Mouse (Mus musculus): ENCODE results near the gene Mcu. TPM values are rescaled to one million over a fixed set of nuclear protein-coding genes. Genes with fewer than 3 reads are reported as not detected.

Gene Mcu
- polyA plus RNA-seq, 1 experiment = 13.1 TPM

DNA sequence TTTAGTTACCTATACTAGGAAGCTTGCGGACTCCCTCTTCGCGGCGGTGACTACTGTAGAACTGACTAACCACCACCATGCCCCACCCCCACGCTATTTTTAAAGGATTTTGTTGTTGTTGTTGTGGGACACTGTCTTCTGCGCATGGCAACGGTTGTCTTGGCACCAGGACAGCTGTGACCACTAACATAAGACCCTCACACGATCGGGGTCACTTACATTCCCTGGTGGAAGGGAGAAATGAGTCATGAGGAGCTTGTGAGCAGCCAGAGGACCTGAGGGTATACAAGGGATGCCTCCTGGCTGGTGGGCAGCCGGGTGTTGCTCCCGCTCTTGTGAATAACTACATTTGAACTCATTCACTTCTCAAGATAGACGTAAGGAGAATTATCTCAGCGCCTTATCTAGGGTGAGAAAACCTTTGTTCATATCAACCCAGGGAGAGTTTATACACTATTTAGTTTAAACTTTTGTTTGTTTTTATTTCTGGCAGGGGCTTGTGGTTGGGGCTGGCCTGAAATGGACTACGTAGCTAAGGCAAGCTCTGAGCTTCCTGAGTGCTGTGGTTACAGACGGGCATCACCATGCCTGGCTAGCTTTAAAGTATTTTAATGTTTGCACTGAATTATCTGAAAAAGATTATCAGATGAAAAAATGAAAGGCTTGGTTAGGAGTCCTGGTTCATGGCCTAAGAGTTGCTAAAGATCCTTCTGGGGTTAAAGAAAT is 101.6 kb downstream of the Mcu start:
- 64% methylated on average over 15 of the region's 15 CpGs for WGBS
- TF ChIP-seq POLR2A (IDR thresholded peaks at IDR 0.05; ENCODE audit: borderline replicate concordance, extremely low read depth, low read depth, low read length) (no peak), CTCF (IDR thresholded peaks at IDR 0.05; ENCODE audit: insufficient read depth, low read length) (no peak)
- Histone ChIP-seq H3K4me3 (replicated peaks; ENCODE audit: extremely low read depth, low read depth, low read length) (no peak overlapping the region), H3K4me1 (ENCODE audit: control insufficient read depth, insufficient read depth, low read length) (no peaks in the 10 kb centered on the region; the same call in 1 of the 2 replicates)
- no peak for DNase-seq

DNA sequence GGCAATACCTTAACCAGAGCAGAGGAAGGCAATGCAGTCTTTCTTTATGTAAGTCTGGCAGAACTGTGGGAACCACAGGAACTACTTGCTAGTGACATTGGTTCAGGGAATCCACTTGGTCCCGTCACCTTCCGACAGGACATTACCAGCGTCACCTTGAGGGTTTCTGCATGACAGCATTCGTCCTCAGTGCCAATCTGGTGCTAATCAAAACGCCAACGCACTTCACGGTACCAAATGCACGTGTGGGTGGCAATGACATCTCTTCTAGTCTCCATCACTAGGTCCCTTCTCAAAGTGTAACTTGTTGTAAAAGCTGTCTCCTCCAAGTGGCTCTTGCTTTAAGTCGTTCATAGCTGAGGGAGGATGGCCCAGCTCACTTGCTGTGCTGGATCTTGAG is 104.3 kb downstream of the Mcu start:
- no peak for DNase-seq
- H3K4me1 ChIP-seq (ENCODE audit: control insufficient read depth, insufficient read depth, low read length) = peaks cover 2% of the 10 kb centered on the region; the same call in 1 of the 2 replicates
- 95% methylated on average over 9 of the region's 9 CpGs for WGBS
- TF ChIP-seq POLR2A (IDR thresholded peaks at IDR 0.05; ENCODE audit: borderline replicate concordance, extremely low read depth, low read depth, low read length) (no peak), CTCF (IDR thresholded peaks at IDR 0.05; ENCODE audit: insufficient read depth, low read length) (no peak)
- H3K4me3 ChIP-seq (replicated peaks; ENCODE audit: extremely low read depth, low read depth, low read length) = no peak overlapping the region

DNA sequence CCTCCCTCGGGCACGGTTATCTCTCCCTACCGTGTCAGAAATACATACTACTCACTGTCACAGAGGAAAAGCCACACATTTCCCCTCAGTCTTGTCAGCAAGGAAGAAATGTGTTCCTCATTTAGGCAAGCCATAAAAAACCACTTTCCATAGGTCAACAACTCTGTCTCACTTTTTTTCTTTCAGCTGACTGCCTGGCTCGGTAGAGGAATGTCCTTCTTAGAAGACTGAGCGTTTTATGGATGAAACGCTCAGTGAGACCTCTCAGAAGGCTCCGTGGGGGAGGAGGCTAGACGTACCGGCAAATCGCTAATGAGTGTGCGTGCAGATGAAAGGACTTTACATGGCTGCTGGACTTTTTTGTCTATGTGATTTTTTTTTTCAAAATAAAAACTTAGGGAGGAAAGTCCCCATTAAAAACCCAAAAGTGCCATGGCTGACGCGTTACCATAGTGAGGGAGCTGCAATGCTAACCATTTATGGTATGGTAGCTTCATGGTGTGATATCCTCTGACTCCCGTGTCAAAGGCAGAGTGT is 105.0 kb downstream of the Mcu start:
- no peak for DNase-seq
- Histone ChIP-seq H3K4me3 (replicated peaks; ENCODE audit: extremely low read depth, low read depth, low read length) (no peak overlapping the region), H3K4me1 (ENCODE audit: control insufficient read depth, insufficient read depth, low read length) (peaks cover 2% of the 10 kb centered on the region; the same call in 1 of the 2 replicates)
- 56% methylated on average over 14 of the region's 14 CpGs for whole genome bisulfite sequencing
- TF ChIP-seq CTCF (IDR thresholded peaks at IDR 0.05; ENCODE audit: insufficient read depth, low read length) (no peak), POLR2A (IDR thresholded peaks at IDR 0.05; ENCODE audit: borderline replicate concordance, extremely low read depth, low read depth, low read length) (no peak)

- no peak for DNase-seq
- Histone ChIP-seq H3K4me3 (replicated peaks; ENCODE audit: extremely low read depth, low read depth, low read length) (no peak overlapping the region), H3K4me1 (ENCODE audit: control insufficient read depth, insufficient read depth, low read length) (peaks cover 2% of the 10 kb centered on the region; the same call in 1 of the 2 replicates)
- TF ChIP-seq CTCF (IDR thresholded peaks at IDR 0.05; ENCODE audit: insufficient read depth, low read length) (no peak), POLR2A (IDR thresholded peaks at IDR 0.05; ENCODE audit: borderline replicate concordance, extremely low read depth, low read depth, low read length) (no peak)
- 64% methylated on average over 14 of the region's 14 CpGs for WGBS
Measured at GRCm38 (mm10) chr10:59510713-59511426, 105.6 kb downstream of the Mcu start.

DNA sequence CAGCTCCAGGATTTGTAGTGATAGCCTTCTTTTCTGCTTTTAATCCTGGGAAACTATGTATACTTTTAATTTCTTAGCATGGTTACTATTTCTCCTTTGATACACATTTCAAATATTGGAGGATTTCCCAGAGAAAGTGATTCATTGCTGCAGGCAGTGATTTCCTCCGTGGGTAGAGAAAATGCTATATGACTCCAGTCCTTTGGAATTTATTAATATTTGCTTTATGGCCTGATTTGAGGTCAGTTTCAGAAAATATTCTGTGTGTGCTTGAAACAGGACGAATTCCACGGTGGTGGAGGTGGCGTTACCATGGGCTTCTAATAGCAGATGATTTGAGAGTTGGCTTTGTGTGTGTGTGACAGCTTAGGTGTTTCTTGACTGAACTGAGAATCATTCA is 107.3 kb downstream of the Mcu start:
- WGBS = 34% methylated on average over 4 of the region's 4 CpGs
- TF ChIP-seq CTCF (IDR thresholded peaks at IDR 0.05; ENCODE audit: insufficient read depth, low read length) (no peak), POLR2A (IDR thresholded peaks at IDR 0.05; ENCODE audit: borderline replicate concordance, extremely low read depth, low read depth, low read length) (no peak)
- H3K4me1 ChIP-seq (ENCODE audit: control insufficient read depth, insufficient read depth, low read length) = peaks cover 2% of the 10 kb centered on the region; the same call in 1 of the 2 replicates
- H3K4me3 ChIP-seq (replicated peaks; ENCODE audit: extremely low read depth, low read depth, low read length) = no peak overlapping the region
- no peak for DNase-seq

- TF ChIP-seq POLR2A (IDR thresholded peaks at IDR 0.05; ENCODE audit: borderline replicate concordance, extremely low read depth, low read depth, low read length) (no peak), CTCF (IDR thresholded peaks at IDR 0.05; ENCODE audit: insufficient read depth, low read length) (no peak)
- H3K4me3 ChIP-seq (replicated peaks; ENCODE audit: extremely low read depth, low read depth, low read length) = no peak overlapping the region
- no peak for DNase-seq
- peaks cover 2% of the 10 kb centered on the region; the same call in 1 of the 2 replicates for H3K4me1 ChIP-seq (ENCODE audit: control insufficient read depth, insufficient read depth, low read length)
- 73% methylated on average over 5 of the region's 5 CpGs for WGBS
Measured at GRCm38 (mm10) chr10:59506711-59507110, 109.8 kb downstream of the Mcu start.

DNA sequence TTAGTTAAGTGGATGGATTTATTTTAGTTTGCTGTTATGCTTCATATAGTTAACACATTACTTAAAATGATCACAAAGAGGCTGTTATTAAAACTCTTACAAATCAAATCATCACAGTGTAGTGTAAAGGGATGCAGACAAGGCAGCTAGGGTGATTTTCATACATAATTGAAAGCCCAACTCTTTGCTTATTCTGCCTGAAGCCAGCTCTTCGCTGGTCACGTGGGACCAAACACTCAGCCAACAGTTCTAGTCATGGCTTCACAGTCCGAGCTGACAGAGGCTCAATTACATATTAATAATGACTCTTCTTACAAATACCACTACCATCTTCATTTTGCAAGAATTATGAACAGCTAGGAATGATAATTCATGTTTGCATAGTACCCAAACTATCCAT is 112.2 kb downstream of the Mcu start:
- WGBS = 67% methylated on average over 3 of the region's 3 CpGs
- TF ChIP-seq CTCF (IDR thresholded peaks at IDR 0.05; ENCODE audit: insufficient read depth, low read length) (no peak), POLR2A (IDR thresholded peaks at IDR 0.05; ENCODE audit: borderline replicate concordance, extremely low read depth, low read depth, low read length) (no peak)
- H3K4me1 ChIP-seq (ENCODE audit: control insufficient read depth, insufficient read depth, low read length) = peaks cover under 1% of the 10 kb centered on the region; the same call in 1 of the 2 replicates
- H3K4me3 ChIP-seq (replicated peaks; ENCODE audit: extremely low read depth, low read depth, low read length) = no peak overlapping the region
- no peak for DNase-seq

DNA sequence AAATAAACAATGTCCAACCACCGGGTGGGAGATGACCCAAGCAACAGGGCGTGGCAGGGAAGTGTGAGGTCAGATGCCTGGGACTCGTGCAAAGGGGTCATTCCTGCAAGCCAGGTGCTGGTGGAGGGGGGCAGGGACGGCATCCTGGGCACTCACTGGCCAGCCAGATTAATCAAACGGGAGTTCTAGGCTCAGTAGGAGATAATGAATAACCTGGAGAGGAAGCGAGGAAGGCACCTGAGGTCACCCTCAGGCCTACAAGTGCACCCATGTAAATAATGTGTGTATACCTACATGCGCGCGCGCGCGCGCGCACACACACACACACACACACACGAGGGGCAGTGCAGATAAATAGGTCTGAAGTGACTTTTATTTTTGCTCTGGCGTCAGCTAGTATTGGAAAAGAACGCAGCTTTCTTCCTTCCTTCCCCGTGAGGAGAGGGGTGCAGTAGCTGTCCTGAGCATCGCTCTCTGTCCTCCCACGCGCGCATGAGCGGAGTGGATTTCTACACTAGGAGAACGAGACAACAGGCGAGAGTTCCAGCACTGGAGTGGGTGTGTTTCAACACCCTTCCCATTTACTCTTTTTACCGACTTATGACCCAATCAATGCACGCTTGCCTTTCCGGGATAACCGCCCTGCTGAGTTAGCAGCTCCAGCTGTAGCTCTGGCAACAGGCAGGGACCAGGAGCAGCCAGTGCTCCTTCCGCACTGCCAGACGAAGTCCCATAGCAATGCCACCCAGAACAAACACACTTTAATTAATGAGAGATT is 112.9 kb downstream of the Mcu start:
- peak overlapping the region; percentile 22 for H3K4me3 ChIP-seq (replicated peaks; ENCODE audit: extremely low read depth, low read depth, low read length)
- 42% methylated on average over 31 of the region's 31 CpGs for WGBS
- DNase-seq = no peak

GRCm38 (mm10) chr10:59502381-59502780 is 114.1 kb downstream of the Mcu start:
- Histone ChIP-seq H3K4me3 (replicated peaks; ENCODE audit: extremely low read depth, low read depth, low read length) (no peak overlapping the region), H3K4me1 (ENCODE audit: control insufficient read depth, insufficient read depth, low read length) (no peaks in the 10 kb centered on the region)
- TF ChIP-seq CTCF (IDR thresholded peaks at IDR 0.05; ENCODE audit: insufficient read depth, low read length) (no peak), POLR2A (IDR thresholded peaks at IDR 0.05; ENCODE audit: borderline replicate concordance, extremely low read depth, low read depth, low read length) (no peak)
- WGBS = 86% methylated on average over 12 of the region's 12 CpGs
- DNase-seq = no peak

More for the DNA sequence above, 112.9 kb downstream of the Mcu start:
- TF ChIP-seq CTCF (IDR thresholded peaks at IDR 0.05; ENCODE audit: insufficient read depth, low read length) = no peak
- no peak for TF ChIP-seq POLR2A (IDR thresholded peaks at IDR 0.05; ENCODE audit: borderline replicate concordance, extremely low read depth, low read depth, low read length)
- H3K4me1 ChIP-seq (ENCODE audit: control insufficient read depth, insufficient read depth, low read length) = no peaks in the 10 kb centered on the region

Data from lung, adult 2 months (tissue).